Mouse (Mus musculus) spleen, adult 2 months (tissue): Measurements from ENCODE around the gene Abcf3. TPM values are rescaled to one million over a fixed set of nuclear protein-coding genes. Genes with fewer than 3 reads are reported as not detected.

Source experiments
- DNase-seq, 2 experiments: peaks; one replicate each; pipeline versions ENCODE4 v3.0.0 to v3.0.0-alpha.2; 2012 to 2021; ENCODE audit warnings: low spot score in 2 of 2, low read depth in 1 of 2
- H3K27ac ChIP-seq: fragments of 200-500 bp; 2 replicates; pipeline ENCODE4 v1.5.1; 2012; ENCODE audit warnings: low read length, inconsistent platforms; ENCODE audit not compliant: insufficient read depth
- H3K27me3 ChIP-seq: fragments of 200-500 bp; 2 replicates; pipeline ENCODE4 v1.6.1; 2012; ENCODE audit warnings: mild to moderate bottlenecking, moderate library complexity, low read length, inconsistent platforms; ENCODE audit not compliant: control insufficient read depth, insufficient read depth
- H3K36me3 ChIP-seq: fragments of 200-500 bp; 2 replicates; pipeline ENCODE4 v1.6.1; 2012; ENCODE audit warnings: mild to moderate bottlenecking, low read length, inconsistent platforms; ENCODE audit not compliant: control insufficient read depth, insufficient read depth
- H3K4me1 ChIP-seq: fragments of 200-500 bp; 2 replicates; pipeline ENCODE4 v1.6.1; 2011; ENCODE audit warnings: inconsistent platforms; ENCODE audit not compliant: control insufficient read depth, insufficient read depth, insufficient read length
- H3K4me3 ChIP-seq: fragments of 200-500 bp; 2 replicates; pipeline ENCODE4 v1.5.1; 2011; ENCODE audit warnings: mild to moderate bottlenecking, inconsistent platforms; ENCODE audit not compliant: insufficient read depth, insufficient read length; ENCODE audit errors: extremely low read depth
- CTCF ChIP-seq: fragments of 200-500 bp; IDR thresholded peaks from 2 replicates; pipeline ENCODE4 v1.5.1; 2011; ENCODE audit warnings: mild to moderate bottlenecking, inconsistent platforms; ENCODE audit not compliant: insufficient read depth, insufficient read length, insufficient replicate concordance; ENCODE audit errors: extremely low read depth
- POLR2A ChIP-seq: fragments of 200-500 bp; IDR thresholded peaks from 2 replicates; pipeline ENCODE4 v1.6.1; 2011; ENCODE audit warnings: low read depth, low read length, inconsistent platforms
- WGBS: fragments of 180-500 bp; shearing (Covaris S2); methylation state at CpG from one replicate; pipeline ENCODE4 v1.1.7; 2018; 5-methylcytosine and 5-hydroxymethylcytosine counted together
- polyA plus RNA-seq: library from polyadenylated mRNA; depleted of rRNA; stranded (reverse); fragments of >200 nt; gene quantifications from 2 replicates; pipeline ENCODE4 v1.2.3, GENCODE M21; 2012

The Abcf3 gene
- polyA plus RNA-seq, 1 experiment = 32.6 TPM

DNA sequence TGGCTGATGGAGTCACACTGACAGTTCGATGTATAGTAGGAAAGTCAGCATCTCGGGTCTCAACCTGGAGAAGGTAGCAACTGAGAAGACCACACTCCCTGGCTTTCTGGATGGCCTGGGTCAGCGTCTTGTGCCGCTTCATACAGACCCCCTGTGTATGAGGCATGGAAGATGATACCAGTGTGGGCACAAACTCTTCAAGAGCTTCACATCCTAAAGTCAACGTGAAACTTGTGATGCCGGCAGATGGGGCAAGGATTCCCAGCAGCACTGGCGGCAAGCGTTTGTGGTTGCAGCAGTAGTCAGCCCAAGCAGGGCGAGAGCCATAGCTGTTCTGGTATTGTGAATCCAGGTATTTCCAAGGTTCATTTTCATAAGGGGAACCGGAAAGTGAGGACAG, 2.7 kb upstream of the Abcf3 start:
- H3K4me3 ChIP-seq = no peak overlapping the region
- DNase-seq = no peak
- no peak for TF ChIP-seq POLR2A
- no peak for TF ChIP-seq CTCF
- H3K36me3 ChIP-seq = peaks cover 23% of the 10 kb centered on the region
- no peak overlapping the region for H3K27ac ChIP-seq
- no peaks in the 10 kb centered on the region for H3K27me3 ChIP-seq
- H3K4me1 ChIP-seq = peaks cover 3% of the 10 kb centered on the region; the same call in 1 of the 2 replicates
- WGBS = 96% methylated on average over 10 of the region's 10 CpGs

DNA sequence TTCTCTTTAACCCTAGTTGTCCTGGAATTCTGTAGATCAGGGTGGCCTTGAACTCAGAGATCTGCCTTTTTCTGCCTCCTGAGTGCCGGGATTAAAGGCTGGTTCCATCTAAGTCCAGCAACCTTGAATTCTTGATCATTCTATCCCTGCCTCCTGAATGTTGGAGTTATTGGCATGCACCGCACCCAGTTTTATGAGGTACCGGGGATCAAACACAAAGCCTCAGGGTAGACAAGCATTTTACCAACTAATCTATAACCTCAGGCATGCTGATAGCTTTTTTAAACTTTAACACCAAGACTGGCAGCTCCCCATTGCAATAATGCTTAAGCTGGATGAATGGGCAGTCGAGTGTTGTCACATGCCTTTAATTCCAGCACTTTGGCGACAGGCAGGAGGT, 954 bp upstream of the Abcf3 start:
- peaks cover 23% of the 10 kb centered on the region for H3K36me3 ChIP-seq
- H3K4me3 ChIP-seq = no peak overlapping the region
- H3K4me1 ChIP-seq = peaks cover 3% of the 10 kb centered on the region; the same call in 1 of the 2 replicates
- no peak for TF ChIP-seq POLR2A
- no peak for TF ChIP-seq CTCF
- WGBS = 64% methylated on average over 5 of the region's 5 CpGs
- DNase-seq = no peak
- no peak overlapping the region for H3K27ac ChIP-seq
- no peaks in the 10 kb centered on the region for H3K27me3 ChIP-seq

DNA sequence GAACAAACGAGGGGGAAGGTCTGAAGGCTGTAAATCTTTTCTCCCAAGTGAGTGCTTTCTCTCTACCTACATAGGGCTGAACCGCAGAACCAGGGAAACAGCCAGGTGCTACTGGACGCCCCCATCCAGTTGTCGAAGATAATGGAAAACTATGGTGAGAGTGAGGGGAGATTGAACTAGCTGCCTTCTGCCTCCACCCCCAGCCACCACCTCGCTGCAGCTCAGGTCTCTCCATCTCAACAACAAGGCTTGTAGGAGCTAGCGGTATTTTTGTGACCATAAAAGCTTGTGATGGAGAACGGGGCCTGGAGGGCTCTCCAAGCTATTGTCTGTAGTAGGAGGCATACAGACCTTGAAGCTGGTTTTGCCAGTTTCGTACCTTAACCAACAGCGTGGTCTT, 784 bp downstream of the Abcf3 start:
- peaks cover 18% of the 10 kb centered on the region for H3K36me3 ChIP-seq
- no peaks in the 10 kb centered on the region for H3K27me3 ChIP-seq
- WGBS = 55% methylated on average over 9 of the region's 9 CpGs
- TF ChIP-seq CTCF (no peak), POLR2A (no peak)
- DNase-seq = no peak
- peak overlapping the region; percentile 73 for H3K4me3 ChIP-seq
- peaks cover 3% of the 10 kb centered on the region; the same call in 1 of the 2 replicates for H3K4me1 ChIP-seq
- H3K27ac ChIP-seq = no peak overlapping the region

DNA sequence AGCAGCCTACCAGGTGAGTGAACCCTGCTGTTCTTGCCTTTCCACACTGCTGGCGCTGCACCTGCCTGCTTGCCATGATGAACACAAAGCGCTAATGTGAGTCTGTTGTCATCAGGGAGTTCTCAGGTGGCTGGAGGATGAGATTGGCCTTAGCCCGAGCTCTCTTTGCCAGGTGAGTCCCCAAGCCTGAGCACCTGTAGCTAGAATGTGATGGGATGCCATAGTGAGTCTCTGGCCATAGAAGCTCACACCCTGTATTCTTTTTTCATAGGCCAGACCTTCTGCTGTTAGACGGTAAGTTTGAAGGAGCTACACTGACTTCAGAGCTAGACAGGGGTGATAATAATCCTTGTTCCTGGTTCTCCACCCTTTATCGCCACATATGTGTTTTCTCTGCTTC, 3.3 kb downstream of the Abcf3 start:
- no peak overlapping the region for H3K27ac ChIP-seq
- no peak for TF ChIP-seq CTCF
- no peak for TF ChIP-seq POLR2A
- H3K4me3 ChIP-seq = no peak overlapping the region
- peaks cover 3% of the 10 kb centered on the region; the same call in 1 of the 2 replicates for H3K4me1 ChIP-seq
- DNase-seq = no peak
- no peaks in the 10 kb centered on the region for H3K27me3 ChIP-seq
- WGBS = 93% methylated on average over 5 of the region's 5 CpGs
- H3K36me3 ChIP-seq = peaks cover 24% of the 10 kb centered on the region

DNA sequence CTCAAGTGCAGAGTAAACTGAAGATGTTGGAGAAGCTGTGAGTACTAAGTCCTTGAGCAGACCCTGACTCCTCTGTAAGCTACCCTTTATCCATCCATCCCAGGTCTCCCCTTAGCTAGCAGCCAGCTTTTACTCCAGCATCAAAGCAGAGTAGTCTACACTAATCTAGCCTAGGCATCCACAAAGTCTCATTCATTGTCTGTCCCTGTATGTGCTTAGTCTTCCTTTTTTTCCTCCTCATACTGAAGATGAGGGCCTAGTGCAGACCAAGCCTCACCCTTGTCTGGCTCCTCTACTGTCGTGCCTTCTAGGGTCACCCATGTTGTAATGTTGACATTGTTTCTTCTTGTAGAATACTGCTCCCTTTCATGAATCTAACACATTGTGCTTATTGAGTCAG, 4.2 kb downstream of the Abcf3 start:
- WGBS = 92% methylated on average over 1 of the region's 1 CpGs
- TF ChIP-seq CTCF (no peak), POLR2A (no peak)
- no peak overlapping the region for H3K4me3 ChIP-seq
- no peak for DNase-seq
- H3K27me3 ChIP-seq = no peaks in the 10 kb centered on the region
- peaks cover 27% of the 10 kb centered on the region for H3K36me3 ChIP-seq
- peaks cover 3% of the 10 kb centered on the region; the same call in 1 of the 2 replicates for H3K4me1 ChIP-seq
- no peak overlapping the region for H3K27ac ChIP-seq

DNA sequence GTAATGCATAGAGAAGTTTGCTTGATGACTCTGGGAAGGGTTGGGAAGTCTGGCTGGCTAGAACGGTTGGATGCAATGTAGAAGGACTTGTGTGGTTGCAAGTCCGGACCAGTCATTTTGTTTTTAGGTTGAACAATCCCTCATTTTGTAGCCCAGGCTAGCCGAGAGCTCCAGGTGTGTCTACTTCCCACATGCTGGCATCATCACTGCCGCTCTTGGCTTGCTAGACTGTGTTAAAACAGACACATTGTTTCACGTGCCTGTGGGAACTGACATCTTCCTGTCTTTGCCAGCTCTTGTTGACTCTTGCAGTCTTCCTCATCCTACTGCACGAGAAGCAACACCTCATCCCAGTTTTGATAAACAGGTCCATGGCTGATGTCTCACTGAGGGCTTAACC, 6.6 kb downstream of the Abcf3 start:
- no peaks in the 10 kb centered on the region for H3K27me3 ChIP-seq
- peaks cover 41% of the 10 kb centered on the region for H3K36me3 ChIP-seq
- H3K4me1 ChIP-seq = no peaks in the 10 kb centered on the region
- no peak overlapping the region for H3K4me3 ChIP-seq
- H3K27ac ChIP-seq = no peak overlapping the region
- no peak for DNase-seq
- TF ChIP-seq CTCF = no peak
- TF ChIP-seq POLR2A = no peak
- 91% methylated on average over 6 of the region's 6 CpGs for WGBS

DNA sequence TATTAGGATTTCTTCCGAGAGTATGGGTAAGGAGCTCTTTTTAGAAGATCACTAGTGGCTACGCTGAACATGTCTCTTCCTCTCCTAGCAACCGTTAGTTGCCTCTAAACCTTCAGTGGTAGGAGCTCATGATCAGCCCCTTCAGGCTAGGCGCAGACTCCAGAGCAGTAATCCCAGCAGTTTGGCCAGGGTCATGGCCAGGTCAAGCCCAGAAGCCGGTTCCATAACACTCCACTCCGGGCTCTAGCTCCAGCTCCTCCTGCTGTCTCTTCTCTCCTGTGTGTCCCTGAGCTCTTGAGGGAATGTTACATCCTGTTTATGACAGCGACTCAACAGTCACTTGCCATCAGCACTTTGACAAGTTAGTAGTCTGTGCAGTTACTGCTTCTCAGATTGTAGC, 9.0 kb downstream of the Abcf3 start:
- DNase-seq = no peak
- Histone ChIP-seq H3K27me3 (no peaks in the 10 kb centered on the region), H3K27ac (no peak overlapping the region), H3K4me3 (no peak overlapping the region), H3K36me3 (peaks cover 37% of the 10 kb centered on the region), H3K4me1 (no peaks in the 10 kb centered on the region)
- no peak for TF ChIP-seq POLR2A
- TF ChIP-seq CTCF = no peak
- WGBS = 92% methylated on average over 7 of the region's 7 CpGs
